Mouse (Mus musculus): ENCODE measurements around the gene Naa10.

Naa10 gene

GRCm38 (mm10) chrX:73914827-73915703 is 6.7 kb downstream of the Naa10 start:
- peak; percentile 96 for DNase-seq (ENCODE audit: low read depth, low spot score)

GRCm38 (mm10) chrX:73911588-73911987 is 10.2 kb downstream of the Naa10 start:
- peak; percentile 72 for DNase-seq (ENCODE audit: low read depth, low spot score)

DNA sequence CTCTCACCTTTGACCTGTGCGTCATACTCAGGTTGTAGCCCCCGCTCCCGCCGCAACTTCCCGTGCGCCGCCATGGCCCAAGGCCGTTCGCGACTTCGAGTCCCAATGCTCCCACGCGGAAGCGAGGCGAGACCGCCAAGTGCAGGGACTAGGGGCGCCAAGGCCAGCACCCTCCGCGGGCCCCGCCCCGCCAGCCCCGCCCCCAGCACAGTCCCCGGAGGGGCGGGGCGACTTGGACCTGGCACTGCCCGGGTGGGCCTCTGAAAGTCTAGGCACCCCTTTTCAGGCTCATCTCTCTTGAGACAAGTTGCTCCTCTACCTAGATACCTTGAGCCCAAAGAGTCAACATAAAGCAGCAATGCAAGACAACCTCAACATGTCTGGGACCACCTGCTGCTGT is 10.6 kb downstream of the Naa10 start:
- DNase-seq (ENCODE audit: low read depth, low spot score), result peak; percentile 70

DNA sequence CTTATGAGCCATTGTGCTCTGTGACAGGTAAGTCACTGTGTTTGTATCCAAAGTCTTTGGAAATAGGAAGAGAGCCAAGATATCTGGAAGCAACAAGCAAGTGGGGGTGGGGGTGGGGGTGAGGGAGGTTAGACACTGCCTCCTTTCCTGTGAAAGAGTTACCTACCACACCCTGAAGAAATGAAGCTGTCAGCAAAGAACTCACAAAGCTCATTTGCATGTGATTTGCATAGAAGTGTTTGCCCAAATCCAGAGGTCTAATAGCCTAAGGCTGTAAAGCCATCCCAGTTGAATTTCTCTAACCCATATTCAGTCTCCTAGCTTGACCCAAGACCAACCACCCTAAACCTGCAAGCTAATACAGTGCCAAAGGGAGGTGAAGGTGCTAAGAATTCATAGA is 11.3 kb downstream of the Naa10 start:
- DNase-seq (ENCODE audit: low read depth, low spot score), result peak; percentile 37

- DNase-seq (ENCODE audit: low read depth, low spot score), result no peak
Observed at GRCm38 (mm10) chrX:73910049-73910448, 11.7 kb downstream of the Naa10 start.

- no peak for DNase-seq (ENCODE audit: low read depth, low spot score)
Observed at GRCm38 (mm10) chrX:73897959-73898358, 23.8 kb downstream of the Naa10 start.

- DNase-seq (ENCODE audit: low read depth, low spot score), result peak; percentile 65
Observed at GRCm38 (mm10) chrX:73895719-73896118, 26.0 kb downstream of the Naa10 start, which contains the start of gene L1cam. Gene L1cam (minus strand): TSS chrX:73896105.

DNA sequence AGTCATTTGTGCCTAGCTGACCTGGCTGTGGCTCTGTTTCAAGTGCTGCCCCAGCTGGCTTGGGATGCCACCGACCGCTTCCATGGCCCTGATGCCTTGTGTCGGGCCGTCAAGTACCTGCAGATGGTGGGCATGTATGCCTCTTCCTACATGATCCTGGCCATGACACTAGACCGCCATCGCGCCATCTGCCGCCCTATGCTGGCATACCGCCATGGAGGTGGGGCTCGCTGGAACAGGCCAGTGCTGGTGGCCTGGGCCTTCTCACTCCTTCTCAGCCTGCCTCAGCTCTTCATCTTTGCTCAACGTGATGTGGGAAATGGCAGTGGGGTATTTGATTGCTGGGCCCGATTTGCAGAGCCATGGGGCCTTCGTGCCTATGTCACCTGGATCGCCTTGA is 28.9 kb downstream of the Naa10 start:
- no peak for DNase-seq (ENCODE audit: low read depth, low spot score)

DNA sequence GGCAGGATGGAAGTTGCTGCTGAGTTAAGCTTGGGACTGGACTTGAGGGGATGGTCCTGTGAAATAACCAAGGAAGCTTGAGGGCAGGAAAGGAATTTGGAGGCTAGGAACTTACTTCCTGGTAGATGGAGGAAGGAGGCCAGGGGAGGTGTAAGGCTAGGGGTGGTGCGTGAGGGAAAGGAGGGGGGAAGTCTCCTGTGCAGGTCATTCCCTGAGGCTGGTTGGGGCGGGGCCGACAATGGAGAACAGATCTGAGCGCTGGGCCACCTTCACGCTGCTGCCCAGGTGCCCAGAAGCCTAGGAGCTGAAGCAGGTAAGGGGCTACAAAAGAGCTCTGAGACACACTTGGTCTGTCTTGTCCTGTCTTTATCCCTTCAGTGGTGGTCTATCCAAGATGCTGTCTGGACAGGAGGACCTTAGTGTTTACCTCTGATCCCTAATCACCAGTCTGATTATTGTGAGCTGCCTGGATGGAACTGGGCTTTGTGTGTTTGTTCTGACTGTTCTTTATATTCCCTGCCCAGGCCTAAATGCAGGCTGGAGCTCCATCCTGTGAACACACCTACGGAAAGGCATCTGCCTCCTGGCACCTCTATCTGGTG is 30.1 kb downstream of the Naa10 start, which contains the start of gene Avpr2:
Gene Avpr2 (plus strand): TSS at position 552 of the 602 bp plus-strand sequence.
- DNase-seq (ENCODE audit: low read depth, low spot score), result no peak

DNA sequence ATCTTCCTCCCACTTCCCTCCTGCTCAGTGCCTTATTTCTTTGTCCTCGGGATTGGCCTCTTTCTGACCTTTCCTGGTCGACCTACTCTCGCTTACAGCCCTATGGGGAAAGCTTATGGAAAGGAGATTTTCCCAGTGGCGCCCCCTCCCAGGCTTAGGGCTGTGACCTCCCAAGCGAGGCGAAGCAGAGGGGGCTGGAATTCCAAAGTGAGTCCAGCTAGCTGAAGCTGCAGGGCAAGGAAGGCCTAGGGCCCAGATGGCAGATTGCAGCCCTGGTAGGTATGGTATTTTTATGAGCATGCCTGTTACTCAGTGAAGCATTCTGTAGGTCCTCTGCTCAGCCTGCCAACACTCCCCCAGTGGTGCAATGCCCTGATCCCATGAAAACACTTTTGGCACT is 40.3 kb downstream of the Naa10 start:
- DNase-seq (ENCODE audit: low read depth, low spot score), result no peak

GRCm38 (mm10) chrX:73881036-73881427 is 40.7 kb downstream of the Naa10 start:
- no peak for DNase-seq (ENCODE audit: low read depth, low spot score)

- peak; percentile 83 for DNase-seq (ENCODE audit: low read depth, low spot score)
Observed at GRCm38 (mm10) chrX:73880194-73881035, 41.3 kb downstream of the Naa10 start.

GRCm38 (mm10) chrX:73877014-73877413 is 44.7 kb downstream of the Naa10 start:
- DNase-seq (ENCODE audit: low read depth, low spot score), result no peak

DNA sequence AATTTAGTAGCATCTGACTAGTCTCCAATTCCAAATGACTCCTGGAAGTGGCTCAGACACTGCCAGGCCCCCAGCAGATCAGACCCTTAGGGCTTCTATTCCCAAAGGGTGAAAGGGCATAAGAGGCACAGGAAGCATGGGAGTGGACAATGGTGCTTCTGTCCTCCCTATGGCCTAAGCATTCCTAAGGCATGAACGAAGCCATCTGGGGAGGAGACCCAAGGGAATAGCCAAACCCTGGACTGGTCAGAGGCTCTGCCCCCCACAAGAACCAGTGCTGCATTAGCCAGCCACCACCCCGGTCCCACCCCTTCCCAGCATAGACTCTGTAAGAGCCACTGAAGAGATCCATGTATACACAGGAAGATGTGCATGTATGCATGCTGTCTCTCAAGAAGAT is 45.9 kb downstream of the Naa10 start:
- no peak for DNase-seq (ENCODE audit: low read depth, low spot score)

- DNase-seq (ENCODE audit: low read depth, low spot score), result no peak
Observed at GRCm38 (mm10) chrX:73871956-73872355, 49.8 kb downstream of the Naa10 start.

DNA sequence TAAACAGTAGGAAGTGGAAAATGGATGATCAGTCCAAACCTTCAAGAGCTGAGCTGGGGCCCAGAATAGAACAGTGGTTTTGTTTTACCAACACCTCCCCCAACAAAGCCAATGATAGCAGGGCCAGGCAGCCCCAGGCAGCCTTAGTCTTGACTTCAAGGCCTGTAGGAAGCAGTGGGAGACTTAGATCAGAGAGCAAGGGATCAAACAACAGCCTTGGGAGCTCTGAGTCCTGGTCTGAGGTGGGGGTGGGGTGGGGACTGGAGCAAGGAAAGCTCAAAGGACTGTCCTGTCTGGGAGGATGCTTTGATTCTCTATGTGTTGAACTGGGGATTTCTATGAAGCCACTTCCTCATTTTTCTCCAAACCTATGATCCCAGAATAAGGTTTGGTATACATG is 50.3 kb downstream of the Naa10 start:
- no peak for DNase-seq (ENCODE audit: low read depth, low spot score)

- DNase-seq (ENCODE audit: low read depth, low spot score), result peak; percentile 19
Observed at GRCm38 (mm10) chrX:73869334-73869733, 52.4 kb downstream of the Naa10 start.

DNA sequence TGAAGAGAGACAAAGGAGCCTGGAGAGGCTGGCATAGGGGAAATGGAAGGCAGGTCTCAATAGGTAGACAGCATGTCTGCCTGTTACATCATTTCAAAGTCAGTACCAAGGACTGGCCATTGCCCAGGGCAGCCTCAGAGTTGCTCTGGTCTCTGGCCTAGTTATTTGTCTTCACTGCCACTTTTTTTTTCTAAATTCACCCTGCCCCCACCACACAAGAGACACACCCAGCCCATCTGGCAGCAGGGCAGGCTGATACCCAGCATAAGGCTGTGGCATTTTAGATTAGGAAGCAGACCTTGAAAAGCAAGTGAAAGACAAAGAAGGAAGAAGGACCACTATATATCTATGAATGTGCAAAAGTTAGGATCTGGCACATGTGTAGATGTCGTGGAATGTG is 53.9 kb downstream of the Naa10 start:
- no peak for DNase-seq (ENCODE audit: low read depth, low spot score)

DNA sequence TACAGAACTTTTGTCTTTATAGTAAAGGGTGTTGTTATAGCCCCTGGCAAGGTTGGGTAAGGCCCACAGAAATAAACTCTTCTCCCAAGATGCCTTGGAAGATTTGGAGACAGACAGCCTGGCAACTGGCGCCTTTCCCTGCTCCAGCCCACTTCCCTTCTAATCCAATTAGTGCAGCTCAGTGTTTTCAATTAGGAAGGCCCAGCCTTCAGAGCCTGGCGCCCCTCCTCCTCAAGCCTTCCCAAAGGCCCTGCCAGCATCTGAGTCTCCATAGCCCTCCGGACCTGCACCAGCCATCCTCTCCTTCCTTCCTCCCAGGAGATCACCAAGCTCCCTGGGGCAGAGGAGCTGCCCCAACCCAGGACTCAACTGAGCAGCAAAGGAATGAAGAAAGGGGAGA is 54.5 kb downstream of the Naa10 start:
- no peak for DNase-seq (ENCODE audit: low read depth, low spot score)
